Mouse (Mus musculus) ES-CJ7 (cell line): ENCODE results near the gene Dnah11.

ENCODE experiments used
- DNase-seq: peaks from one replicate; pipeline ENCODE4 v3.0.0; 2011; ENCODE audit warnings: low read depth, low spot score

Dnah11 gene

DNA sequence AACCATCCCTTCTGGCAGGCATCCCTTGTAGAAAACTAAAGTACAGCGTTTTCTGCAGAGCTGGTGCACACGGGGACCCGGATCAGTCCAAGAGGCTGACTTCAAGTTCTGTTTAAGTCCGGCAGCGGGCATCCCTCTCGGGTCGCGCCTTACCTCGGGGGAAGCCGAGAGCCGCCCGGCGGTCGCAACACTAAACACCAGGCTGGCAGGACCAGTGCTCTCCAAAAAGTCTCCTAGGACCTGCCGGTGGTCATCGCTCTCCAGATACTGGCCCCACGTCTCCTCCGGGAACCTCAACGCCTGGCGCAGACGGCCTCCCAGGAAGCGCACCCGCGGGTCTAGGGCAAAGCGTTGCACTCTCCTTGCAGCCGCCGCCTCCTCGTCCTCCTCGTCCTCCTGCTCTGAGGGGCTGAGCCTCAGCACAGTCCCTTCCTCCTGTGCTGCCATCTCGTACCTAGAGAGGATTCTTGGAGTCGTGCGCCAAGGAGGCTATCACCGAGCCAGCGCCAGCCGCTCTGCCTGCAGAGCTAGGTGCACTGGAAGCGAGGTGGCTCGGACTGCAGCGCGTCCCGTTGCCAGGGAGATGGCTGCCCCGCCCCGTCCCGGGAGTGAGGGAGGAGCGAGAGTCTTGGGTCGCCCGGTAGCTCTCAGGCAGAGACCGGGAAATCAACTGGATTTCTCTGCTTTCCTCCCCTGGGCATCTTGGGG, at the start of gene Dnah11:
TSS of gene Dnah11 (minus strand) at position 658 of the 708 bp plus-strand sequence.
- DNase-seq = peak; percentile 68

DNA sequence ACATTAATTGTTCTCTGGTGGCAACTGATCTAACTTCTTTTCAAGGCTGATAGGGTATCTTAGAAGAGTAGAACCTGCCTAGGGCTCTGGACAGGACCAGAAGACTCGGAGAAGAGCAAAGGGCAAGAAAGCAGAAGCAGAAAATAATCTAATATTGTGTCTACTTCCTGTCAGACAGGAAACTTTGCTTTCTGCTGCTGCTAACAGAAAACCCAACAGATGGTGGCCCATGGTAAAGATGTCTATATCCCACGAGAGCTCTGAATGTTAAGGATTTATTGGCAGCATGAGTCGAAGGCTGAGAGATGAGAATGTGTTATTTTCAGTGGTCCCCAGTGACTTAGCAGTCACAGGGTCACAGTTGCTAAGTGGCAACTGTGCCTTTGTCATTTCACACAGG, 22.3 kb upstream of the Dnah11 start:
- no peak for DNase-seq

- no peak for DNase-seq
Measured at GRCm38 (mm10) chr12:118220062-118220461, 21.2 kb upstream of the Dnah11 start.

DNA sequence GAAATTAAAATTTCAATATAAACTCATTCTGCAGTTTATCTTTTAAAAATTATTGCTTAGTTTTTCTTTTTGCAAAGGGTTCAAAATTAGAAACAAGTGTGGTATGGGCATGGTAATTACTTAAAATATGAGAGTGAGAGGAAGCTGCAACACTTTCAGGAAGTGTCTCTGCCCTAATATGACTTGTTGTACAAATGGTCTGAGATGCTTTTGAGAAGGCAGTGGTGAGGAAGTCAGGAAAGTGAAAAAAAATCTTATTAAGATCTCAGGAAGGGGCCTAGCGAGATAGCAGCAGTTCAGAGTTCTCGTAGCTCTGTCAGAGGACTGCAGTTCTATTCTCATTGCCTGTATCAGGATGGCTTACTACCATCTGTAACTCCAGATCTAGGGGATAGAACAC, 13.3 kb upstream of the Dnah11 start:
- no peak for DNase-seq

DNA sequence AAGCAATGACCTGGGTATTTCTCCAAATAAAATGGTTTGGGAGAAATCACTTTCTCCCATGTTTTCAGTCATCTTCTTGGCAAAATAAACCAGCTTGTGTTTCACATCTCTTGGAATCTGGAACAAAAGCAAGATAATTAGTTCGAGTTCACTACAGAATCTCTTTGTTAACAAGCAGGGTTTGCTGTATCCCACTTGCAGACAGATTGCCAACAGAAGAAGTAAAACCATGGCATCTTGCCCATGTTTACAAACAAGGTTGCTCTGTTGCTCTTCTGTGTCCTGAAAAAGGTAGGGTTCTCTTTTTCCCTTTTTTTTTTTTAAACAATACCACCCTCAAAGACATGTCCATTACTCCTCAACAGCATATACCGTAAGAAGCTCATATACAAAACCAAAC, 2.3 kb downstream of the Dnah11 start:
- no peak for DNase-seq

DNA sequence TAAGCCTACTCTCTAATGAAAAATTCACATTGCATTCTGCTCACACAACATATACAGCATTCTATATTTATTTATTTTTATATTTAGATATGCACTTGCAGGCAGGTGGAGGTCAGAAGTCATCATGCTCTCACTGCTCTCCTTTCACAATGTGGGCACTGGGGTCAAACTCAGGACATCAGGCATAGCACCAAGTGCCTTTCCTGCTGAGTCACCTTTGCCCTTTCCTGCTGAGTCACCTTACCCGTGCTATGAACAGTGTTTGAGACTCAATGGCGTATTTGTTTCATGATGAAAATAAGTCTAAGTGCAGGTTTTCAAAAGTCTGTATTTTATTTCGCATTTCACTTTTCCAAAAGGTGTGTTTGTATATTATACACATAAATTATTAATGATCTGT, 9.3 kb downstream of the Dnah11 start:
- peak; percentile 4 for DNase-seq

DNA sequence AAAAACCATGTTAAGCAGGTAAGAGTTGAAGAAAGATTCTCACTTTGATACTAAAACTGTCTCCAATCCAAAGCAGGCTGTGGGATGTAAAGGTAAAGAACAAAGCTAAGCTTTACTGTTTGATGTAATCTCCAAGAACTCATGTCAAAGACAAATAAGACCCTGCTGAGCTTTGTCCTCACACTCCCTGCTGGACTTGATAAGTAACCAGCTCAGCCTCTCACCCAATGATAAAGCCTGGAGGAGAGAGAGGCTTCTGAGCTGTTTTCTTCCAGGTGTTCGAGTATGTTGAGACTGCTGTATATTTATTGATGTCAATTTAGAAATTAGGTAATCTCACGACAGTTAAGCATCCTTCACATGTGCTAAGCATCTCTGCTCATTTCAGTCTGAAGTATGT, 11.2 kb downstream of the Dnah11 start:
- DNase-seq = no peak

DNA sequence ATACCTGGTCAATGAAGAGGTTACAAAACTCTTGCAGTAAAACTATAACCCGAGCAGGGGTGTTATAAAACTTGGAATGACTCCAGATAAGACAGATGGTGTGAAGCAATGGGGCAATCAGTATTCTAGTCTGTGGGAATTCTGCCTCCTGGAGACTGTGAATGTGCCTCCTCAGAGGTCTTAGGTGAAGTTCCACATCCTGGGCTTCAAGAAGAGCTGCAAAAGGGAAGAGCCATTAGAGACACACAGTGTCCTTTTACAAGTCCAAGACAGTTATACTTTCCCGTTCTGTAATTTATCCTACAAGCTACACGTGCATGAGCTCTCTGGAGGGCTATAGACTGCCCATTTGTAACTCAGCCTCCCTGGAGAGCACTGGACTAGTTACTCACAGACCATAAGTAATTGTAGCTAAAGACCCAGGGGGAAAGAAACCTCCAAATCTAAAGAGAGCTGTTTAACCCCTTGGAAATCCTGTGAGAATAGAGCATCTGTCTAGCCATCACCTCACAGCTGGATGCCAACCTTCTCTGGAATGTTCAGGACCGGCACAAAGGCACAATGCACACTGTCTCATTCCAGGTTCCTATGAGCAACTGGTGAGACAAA, 11.9 kb downstream of the Dnah11 start:
- DNase-seq = peak; percentile 31

GRCm38 (mm10) chr12:118186120-118186880, 12.5 kb downstream of the Dnah11 start:
- DNase-seq = no peak

GRCm38 (mm10) chr12:118184731-118185130, 14.1 kb downstream of the Dnah11 start:
- DNase-seq = no peak

- no peak for DNase-seq
Measured at GRCm38 (mm10) chr12:118177756-118178155, 21.1 kb downstream of the Dnah11 start.

DNA sequence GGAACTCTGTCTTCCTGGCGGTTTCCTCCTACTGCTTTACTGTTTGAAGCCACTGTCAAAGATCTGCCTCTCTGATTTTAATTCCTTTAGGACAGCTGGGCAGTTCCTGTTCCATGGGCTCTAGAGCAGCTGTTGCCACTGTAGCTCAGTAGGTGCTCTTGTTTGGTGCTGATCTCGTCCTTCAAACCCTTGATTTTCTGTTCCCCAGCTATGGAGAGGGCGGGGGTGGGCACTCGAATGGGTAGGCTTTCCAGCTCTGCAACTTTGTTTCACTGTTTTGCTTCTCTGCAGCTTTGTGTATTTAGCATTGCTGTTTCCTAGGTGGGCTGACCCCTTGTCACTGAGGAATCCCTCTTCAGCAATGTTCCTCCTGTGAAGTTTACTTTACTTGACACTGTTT, 34.1 kb downstream of the Dnah11 start:
- DNase-seq = no peak

- DNase-seq = no peak
Measured at GRCm38 (mm10) chr12:118156986-118157385, 41.9 kb downstream of the Dnah11 start.

DNA sequence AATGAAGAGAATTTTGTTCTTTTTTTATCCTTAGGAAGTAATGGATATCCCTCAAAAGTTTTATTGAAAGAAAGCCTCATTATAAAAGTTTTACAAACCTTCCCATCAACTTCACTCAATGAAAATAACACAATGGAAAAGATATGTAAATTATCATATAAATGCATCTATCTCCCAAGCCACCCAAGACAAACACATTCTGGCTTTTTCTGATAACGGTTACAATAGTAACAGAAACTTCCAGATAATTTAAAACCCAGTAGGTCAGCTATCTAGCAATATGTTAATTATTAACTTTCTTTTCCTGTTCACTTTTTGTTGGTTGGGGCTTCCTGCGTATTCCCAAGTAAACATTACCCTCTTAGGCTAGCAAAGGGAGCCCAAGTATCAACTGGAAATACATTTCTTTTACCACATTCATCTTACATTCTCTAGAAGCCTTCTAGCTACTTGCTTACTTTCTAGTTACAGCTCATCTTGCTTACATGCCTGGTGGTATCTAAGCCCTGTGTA, 51.3 kb downstream of the Dnah11 start:
- no peak for DNase-seq

GRCm38 (mm10) chr12:118128116-118128515, 70.7 kb downstream of the Dnah11 start:
- no peak for DNase-seq

- DNase-seq = no peak
Measured at GRCm38 (mm10) chr12:118119668-118120067, 79.2 kb downstream of the Dnah11 start.

DNA sequence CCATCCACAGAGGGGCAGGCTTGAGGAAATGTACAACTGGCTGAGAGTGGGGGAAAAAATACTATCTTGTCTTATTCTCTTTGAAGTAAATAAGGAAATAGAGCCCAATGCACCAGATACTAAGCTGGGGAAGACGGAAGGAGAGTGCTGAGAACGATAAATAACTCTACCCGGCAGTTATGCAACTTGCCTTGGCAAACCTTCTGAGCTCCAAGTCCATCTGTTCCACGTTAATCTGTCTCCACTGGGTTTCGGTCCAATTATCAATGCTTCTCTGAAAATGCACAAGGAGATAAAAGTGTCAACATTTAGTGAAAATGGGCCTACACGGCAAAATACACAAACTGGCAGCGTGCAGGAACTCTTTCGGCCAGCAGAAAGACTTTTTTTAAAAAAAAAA, 86.2 kb downstream of the Dnah11 start:
- DNase-seq = no peak

GRCm38 (mm10) chr12:118111896-118112295, 86.9 kb downstream of the Dnah11 start:
- DNase-seq = no peak

GRCm38 (mm10) chr12:118107719-118108118, 91.1 kb downstream of the Dnah11 start:
- DNase-seq = no peak

DNA sequence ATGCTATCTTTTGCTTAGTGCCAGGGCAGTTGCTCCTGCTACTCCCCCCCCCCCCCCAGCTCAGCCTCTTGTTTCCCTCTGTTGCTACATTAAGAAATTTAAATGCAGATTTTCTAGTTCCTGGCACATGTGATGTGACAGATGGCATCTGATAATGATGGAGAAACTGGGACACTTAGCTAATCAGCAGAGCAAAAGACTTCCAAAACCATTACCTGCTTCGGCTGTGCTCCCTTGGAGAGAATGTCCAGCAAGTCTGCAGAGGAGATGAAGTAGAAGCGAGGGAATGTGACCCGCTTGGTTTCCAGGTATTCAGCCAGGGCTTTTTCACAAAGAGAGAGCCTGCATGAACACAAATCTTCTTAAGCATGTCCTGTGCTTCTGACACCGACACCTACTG, 94.3 kb downstream of the Dnah11 start:
- DNase-seq = no peak

DNA sequence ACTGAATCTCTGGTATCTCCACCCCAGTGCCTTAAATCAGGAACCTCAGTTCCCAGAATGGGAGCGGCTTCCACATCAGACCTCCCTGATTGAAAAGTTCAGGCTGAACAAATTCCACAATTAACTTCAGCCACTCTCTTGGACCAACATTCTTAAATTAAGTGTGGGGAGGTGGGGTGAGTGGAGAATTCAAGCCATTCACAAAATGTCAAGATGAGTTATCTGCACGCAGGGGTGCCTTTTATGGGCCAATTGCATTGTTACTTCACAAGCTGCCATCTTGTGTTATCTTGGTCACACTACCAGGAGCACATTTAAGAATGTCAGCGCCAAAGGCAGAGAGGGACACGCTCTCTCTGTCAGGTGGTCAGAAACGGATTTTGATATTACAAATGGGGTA, 99.1 kb downstream of the Dnah11 start:
- DNase-seq = no peak

- DNase-seq = no peak
Measured at GRCm38 (mm10) chr12:118098257-118098656, 100.6 kb downstream of the Dnah11 start.

GRCm38 (mm10) chr12:118094946-118095345, 103.9 kb downstream of the Dnah11 start:
- no peak for DNase-seq
